Mouse (Mus musculus) limb, embryonic 12.5 days (tissue): Measurements from ENCODE around the gene Fer. TPM values are rescaled to one million over a fixed set of nuclear protein-coding genes. Genes with fewer than 3 reads are reported as not detected.

ENCODE experiments used
- ATAC-seq: fragments of 200-750 bp; cut with Nextera tagmentation; 2 replicates; pipeline ENCODE4 v1.8.0; 2017; ENCODE audit warnings: low read depth, moderate TSS enrichment; ENCODE audit not compliant: insufficient number of reproducible peaks, insufficient read depth, low FRiP score, low TSS enrichment
- H3K27ac ChIP-seq: fragments of 300-500 bp; sonication (generic); 2 replicates; pipeline ENCODE4 v1.5.1; 2016; ENCODE audit warnings: mild to moderate bottlenecking, moderate library complexity
- H3K27me3 ChIP-seq: fragments of 300-500 bp; sonication (generic); 2 replicates; pipeline ENCODE4 v1.6.1; 2016; ENCODE audit warnings: mild to moderate bottlenecking, moderate library complexity
- H3K36me3 ChIP-seq: fragments of 300-500 bp; sonication (generic); 2 replicates; pipeline ENCODE4 v1.6.1; 2016; ENCODE audit warnings: mild to moderate bottlenecking, moderate library complexity
- H3K4me1 ChIP-seq: fragments of 300-500 bp; sonication (generic); replicated peaks from 2 replicates; pipeline ENCODE4 v1.6.1; 2016
- H3K4me2 ChIP-seq: fragments of 300-500 bp; sonication (generic); 2 replicates; pipeline ENCODE4 v1.6.1; 2016; ENCODE audit warnings: mild to moderate bottlenecking, moderate library complexity
- H3K4me3 ChIP-seq: fragments of 300-500 bp; sonication (generic); replicated peaks from 2 replicates; pipeline ENCODE4 v1.5.1; 2016; ENCODE audit warnings: mild to moderate bottlenecking
- H3K9ac ChIP-seq: fragments of 300-500 bp; sonication (generic); replicated peaks from 2 replicates; pipeline ENCODE4 v1.6.1; 2016; ENCODE audit warnings: mild to moderate bottlenecking, moderate library complexity
- H3K9me3 ChIP-seq: fragments of 300-500 bp; sonication (generic); 2 replicates; pipeline ENCODE4 v1.6.1; 2016; ENCODE audit warnings: mild to moderate bottlenecking, moderate library complexity
- WGBS: fragments of 180-500 bp; shearing (Covaris S2); methylation state at CpG from one replicate; pipeline ENCODE4 v1.1.7; 2016; 5-methylcytosine and 5-hydroxymethylcytosine counted together
- polyA plus RNA-seq: library from polyadenylated mRNA; unstranded; fragments of >200 nt; fragmentation: Nextera tagmentation; extraction: Ambion mirVana; gene quantifications from 2 replicates; pipeline ENCODE4 v1.2.1, GENCODE M21; 2016

Fer gene
- polyA plus RNA-seq, 1 experiment from 2014 or later, result 27.0 TPM

GRCm38 (mm10) chr17:63974253-63974652 is 111.4 kb downstream of the Fer start:
- H3K9me3 ChIP-seq, result no peaks in the 10 kb centered on the region
- no peak overlapping the region for H3K27ac ChIP-seq
- H3K4me2 ChIP-seq, result no peak overlapping the region
- no peak for ATAC-seq
- 88% methylated on average over 5 of the region's 5 CpGs for WGBS
- no peaks in the 10 kb centered on the region for H3K36me3 ChIP-seq
- H3K9ac ChIP-seq, result no peak overlapping the region
- no peaks in the 10 kb centered on the region for H3K4me1 ChIP-seq
- H3K4me3 ChIP-seq, result no peak overlapping the region
- H3K27me3 ChIP-seq, result no peaks in the 10 kb centered on the region

GRCm38 (mm10) chr17:63978794-63979571 is 116.1 kb downstream of the Fer start:
- Histone ChIP-seq H3K4me3 (no peak overlapping the region), H3K36me3 (no peaks in the 10 kb centered on the region), H3K27me3 (no peaks in the 10 kb centered on the region), H3K4me1 (no peaks in the 10 kb centered on the region), H3K27ac (no peak overlapping the region), H3K9ac (no peak overlapping the region), H3K4me2 (no peak overlapping the region), H3K9me3 (no peaks in the 10 kb centered on the region)
- WGBS, result 93% methylated on average over 4 of the region's 4 CpGs
- ATAC-seq, result no peak

GRCm38 (mm10) chr17:63980167-63980566 is 117.3 kb downstream of the Fer start:
- WGBS, result 92% methylated on average over 3 of the region's 3 CpGs
- Histone ChIP-seq H3K36me3 (no peaks in the 10 kb centered on the region), H3K4me2 (no peak overlapping the region), H3K9ac (no peak overlapping the region), H3K27me3 (no peaks in the 10 kb centered on the region), H3K9me3 (no peaks in the 10 kb centered on the region), H3K4me3 (no peak overlapping the region), H3K4me1 (no peaks in the 10 kb centered on the region), H3K27ac (no peak overlapping the region)
- ATAC-seq, result no peak

- Histone ChIP-seq H3K9ac (no peak overlapping the region), H3K4me1 (no peaks in the 10 kb centered on the region), H3K27ac (no peak overlapping the region), H3K4me3 (no peak overlapping the region), H3K4me2 (no peak overlapping the region), H3K27me3 (no peaks in the 10 kb centered on the region), H3K36me3 (no peaks in the 10 kb centered on the region), H3K9me3 (no peaks in the 10 kb centered on the region)
- no peak for ATAC-seq
- 89% methylated on average over 2 of the region's 2 CpGs for WGBS
Measured at GRCm38 (mm10) chr17:63988710-63989109, 125.8 kb downstream of the Fer start.

GRCm38 (mm10) chr17:63991160-63991559 is 128.3 kb downstream of the Fer start:
- Histone ChIP-seq H3K4me3 (no peak overlapping the region), H3K9me3 (no peaks in the 10 kb centered on the region), H3K9ac (no peak overlapping the region), H3K27me3 (no peaks in the 10 kb centered on the region), H3K27ac (no peak overlapping the region), H3K4me2 (no peak overlapping the region), H3K36me3 (no peaks in the 10 kb centered on the region), H3K4me1 (no peaks in the 10 kb centered on the region)
- ATAC-seq, result no peak
- 95% methylated on average over 3 of the region's 3 CpGs for WGBS

GRCm38 (mm10) chr17:63995921-63996320 is 133.1 kb downstream of the Fer start:
- WGBS, result 93% methylated on average over 1 of the region's 1 CpGs
- H3K9ac ChIP-seq, result no peak overlapping the region
- H3K4me1 ChIP-seq, result no peaks in the 10 kb centered on the region
- no peak for ATAC-seq
- no peaks in the 10 kb centered on the region for H3K27me3 ChIP-seq
- H3K4me3 ChIP-seq, result no peak overlapping the region
- no peak overlapping the region for H3K27ac ChIP-seq
- H3K36me3 ChIP-seq, result no peaks in the 10 kb centered on the region
- H3K9me3 ChIP-seq, result no peaks in the 10 kb centered on the region
- H3K4me2 ChIP-seq, result no peak overlapping the region

- H3K27ac ChIP-seq, result no peak overlapping the region
- no peaks in the 10 kb centered on the region for H3K4me1 ChIP-seq
- H3K27me3 ChIP-seq, result no peaks in the 10 kb centered on the region
- no peaks in the 10 kb centered on the region for H3K36me3 ChIP-seq
- no peak overlapping the region for H3K9ac ChIP-seq
- H3K4me2 ChIP-seq, result no peak overlapping the region
- H3K9me3 ChIP-seq, result no peaks in the 10 kb centered on the region
- no peak overlapping the region for H3K4me3 ChIP-seq
- ATAC-seq, result no peak
- 86% methylated on average over 6 of the region's 6 CpGs for WGBS
Measured at GRCm38 (mm10) chr17:63997643-63998042, 134.8 kb downstream of the Fer start.

GRCm38 (mm10) chr17:64003444-64003843 is 140.6 kb downstream of the Fer start:
- Histone ChIP-seq H3K36me3 (no peaks in the 10 kb centered on the region), H3K4me1 (0 out of 2 replicates have a peak, but pooled peaks cover 4% of the 10 kb centered on the region), H3K9ac (no peak overlapping the region), H3K4me2 (no peak overlapping the region), H3K4me3 (no peak overlapping the region), H3K9me3 (no peaks in the 10 kb centered on the region), H3K27ac (no peak overlapping the region), H3K27me3 (no peaks in the 10 kb centered on the region)
- WGBS, result 75% methylated on average over 13 of the region's 13 CpGs
- no peak for ATAC-seq

- Histone ChIP-seq H3K4me2 (no peak overlapping the region), H3K4me3 (no peak overlapping the region), H3K9me3 (no peaks in the 10 kb centered on the region), H3K27me3 (no peaks in the 10 kb centered on the region), H3K4me1 (0 out of 2 replicates have a peak, but pooled peaks cover 4% of the 10 kb centered on the region), H3K27ac (no peak overlapping the region), H3K36me3 (no peaks in the 10 kb centered on the region), H3K9ac (no peak overlapping the region)
- ATAC-seq, result no peak
- 86% methylated on average over 4 of the region's 4 CpGs for WGBS
Measured at GRCm38 (mm10) chr17:64005575-64006249, 142.8 kb downstream of the Fer start.

- Histone ChIP-seq H3K27ac (no peak overlapping the region), H3K27me3 (no peaks in the 10 kb centered on the region), H3K36me3 (no peaks in the 10 kb centered on the region), H3K4me2 (no peak overlapping the region), H3K4me1 (peaks cover 8% of the 10 kb centered on the region), H3K9ac (no peak overlapping the region), H3K4me3 (no peak overlapping the region), H3K9me3 (no peaks in the 10 kb centered on the region)
- no peak for ATAC-seq
- WGBS, result 92% methylated on average over 4 of the region's 4 CpGs
Measured at GRCm38 (mm10) chr17:64016606-64017005, 153.7 kb downstream of the Fer start.

- Histone ChIP-seq H3K4me3 (no peak overlapping the region), H3K4me1 (peaks cover 8% of the 10 kb centered on the region), H3K9ac (no peak overlapping the region), H3K36me3 (no peaks in the 10 kb centered on the region), H3K4me2 (no peak overlapping the region), H3K27ac (no peak overlapping the region), H3K9me3 (no peaks in the 10 kb centered on the region), H3K27me3 (no peaks in the 10 kb centered on the region)
- 90% methylated on average over 6 of the region's 6 CpGs for WGBS
- no peak for ATAC-seq
Measured at GRCm38 (mm10) chr17:64018240-64018639, 155.4 kb downstream of the Fer start.
